Mouse (Mus musculus) midbrain, embryonic 11.5 days (tissue): ENCODE measurements at regions not wholly inside any gene's neighbourhood (a gene's known extent, or its start where the extent isn't known, plus 50 kb on each side); places are given as distances from the start of the nearest gene placed in this dataset.

Experiments used
- ATAC-seq: fragments of 200-750 bp; cut with Nextera tagmentation; 2 replicates; pipeline ENCODE4 v1.8.0; 2017; ENCODE audit warnings: moderate TSS enrichment, moderate library complexity; ENCODE audit not compliant: low FRiP score
- DNase-seq: peaks from one replicate; pipeline ENCODE4 v3.0.0; 2015; ENCODE audit warnings: low spot score; ENCODE audit errors: missing footprints
- H3K27ac ChIP-seq: fragments of 300-500 bp; sonication (generic); 2 replicates; pipeline ENCODE4 v1.5.1; 2014; ENCODE audit warnings: low read depth, low read length
- H3K27me3 ChIP-seq: fragments of 300-500 bp; sonication (generic); 2 replicates; pipeline ENCODE4 v1.6.1; 2014; ENCODE audit warnings: mild to moderate bottlenecking, low read length, moderate library complexity, mixed read lengths; ENCODE audit not compliant: control insufficient read depth, insufficient read depth
- H3K36me3 ChIP-seq: fragments of 300-500 bp; sonication (generic); 2 replicates; pipeline ENCODE4 v1.6.1; 2014; ENCODE audit warnings: mild to moderate bottlenecking, low read length, moderate library complexity, mixed read lengths; ENCODE audit not compliant: control insufficient read depth, insufficient read depth
- H3K4me1 ChIP-seq: fragments of 300-500 bp; sonication (generic); 2 replicates; pipeline ENCODE4 v1.6.1; 2014; ENCODE audit warnings: low read length; ENCODE audit not compliant: control insufficient read depth, insufficient read depth
- H3K4me2 ChIP-seq: fragments of 300-500 bp; sonication (generic); 2 replicates; pipeline ENCODE4 v1.6.1; 2014; ENCODE audit warnings: mild to moderate bottlenecking, moderate library complexity
- H3K4me3 ChIP-seq: fragments of 300-500 bp; sonication (generic); 2 replicates; pipeline ENCODE4 v1.5.1; 2014; ENCODE audit warnings: low read depth, low read length
- H3K9ac ChIP-seq: fragments of 300-500 bp; sonication (generic); 2 replicates; pipeline ENCODE4 v1.6.1; 2014; ENCODE audit warnings: low read length
- H3K9me3 ChIP-seq: fragments of 300-500 bp; sonication (generic); 2 replicates; pipeline ENCODE4 v1.6.1; 2016; ENCODE audit warnings: low read length; ENCODE audit not compliant: control insufficient read depth
- WGBS: fragments of 180-500 bp; shearing (Covaris S2); extraction: QIAGEN DNeasy Blood & Tissue Kit; methylation state at CpG from one replicate; pipeline ENCODE4 v1.1.7; 2014; 5-methylcytosine and 5-hydroxymethylcytosine counted together

- no peak for DNase-seq
- H3K4me1 ChIP-seq, result peaks cover 3% of the 10 kb centered on the region; the same call in 1 of the 2 replicates
- no peaks in the 10 kb centered on the region for H3K27me3 ChIP-seq
- H3K27ac ChIP-seq, result no peak overlapping the region
- peak; percentile 51 for ATAC-seq
- no peak overlapping the region for H3K4me2 ChIP-seq
- no peaks in the 10 kb centered on the region for H3K36me3 ChIP-seq
- no peak overlapping the region for H3K9ac ChIP-seq
- no peak overlapping the region for H3K4me3 ChIP-seq
- no peaks in the 10 kb centered on the region for H3K9me3 ChIP-seq
- WGBS, result 75% methylated on average over 1 of the region's 1 CpGs
Observed at GRCm38 (mm10) chr3:124986930-124987329, 406.0 kb upstream of the 1700003H04Rik start.

- no peak for DNase-seq
- no peak overlapping the region for H3K4me2 ChIP-seq
- H3K9me3 ChIP-seq, result no peaks in the 10 kb centered on the region
- ATAC-seq, result peak; percentile 77
- H3K27ac ChIP-seq, result no peak overlapping the region
- H3K4me3 ChIP-seq, result no peak overlapping the region
- H3K9ac ChIP-seq, result no peak overlapping the region
- WGBS, result 61% methylated on average over 3 of the region's 3 CpGs
- no peaks in the 10 kb centered on the region for H3K36me3 ChIP-seq
- no peaks in the 10 kb centered on the region for H3K27me3 ChIP-seq
- H3K4me1 ChIP-seq, result peaks cover 3% of the 10 kb centered on the region; the same call in 1 of the 2 replicates
Observed at GRCm38 (mm10) chr3:124986515-124986914, 405.6 kb upstream of the 1700003H04Rik start.

GRCm38 (mm10) chr3:124985428-124985827 is 404.5 kb upstream of the 1700003H04Rik start:
- no peaks in the 10 kb centered on the region for H3K27me3 ChIP-seq
- ATAC-seq, result no peak
- DNase-seq, result no peak
- no peak overlapping the region for H3K4me3 ChIP-seq
- H3K9ac ChIP-seq, result no peak overlapping the region
- H3K36me3 ChIP-seq, result no peaks in the 10 kb centered on the region
- peaks cover 3% of the 10 kb centered on the region; the same call in 1 of the 2 replicates for H3K4me1 ChIP-seq
- no peak overlapping the region for H3K27ac ChIP-seq
- 94% methylated on average over 5 of the region's 5 CpGs for WGBS
- no peak overlapping the region for H3K4me2 ChIP-seq
- no peaks in the 10 kb centered on the region for H3K9me3 ChIP-seq

GRCm38 (mm10) chr3:124935147-124935849 is 354.4 kb upstream of the 1700003H04Rik start:
- Histone ChIP-seq H3K27ac (no peak overlapping the region), H3K9ac (no peak overlapping the region), H3K4me3 (no peak overlapping the region), H3K4me2 (no peak overlapping the region), H3K27me3 (no peaks in the 10 kb centered on the region), H3K36me3 (no peaks in the 10 kb centered on the region), H3K9me3 (no peaks in the 10 kb centered on the region), H3K4me1 (no peaks in the 10 kb centered on the region)
- DNase-seq, result no peak
- WGBS, result 82% methylated on average over 2 of the region's 2 CpGs
- ATAC-seq, result no peak

GRCm38 (mm10) chr3:124932655-124933054 is 351.8 kb upstream of the 1700003H04Rik start:
- no peak overlapping the region for H3K4me2 ChIP-seq
- H3K4me1 ChIP-seq, result no peaks in the 10 kb centered on the region
- H3K27ac ChIP-seq, result no peak overlapping the region
- H3K9me3 ChIP-seq, result no peaks in the 10 kb centered on the region
- no peak overlapping the region for H3K9ac ChIP-seq
- no peak for ATAC-seq
- H3K27me3 ChIP-seq, result no peaks in the 10 kb centered on the region
- no peak overlapping the region for H3K4me3 ChIP-seq
- no peaks in the 10 kb centered on the region for H3K36me3 ChIP-seq
- DNase-seq, result no peak
- WGBS, result 97% methylated on average over 1 of the region's 1 CpGs

GRCm38 (mm10) chr3:124930773-124931607 is 350.1 kb upstream of the 1700003H04Rik start:
- no peak overlapping the region for H3K4me3 ChIP-seq
- DNase-seq (peak; percentile 82), ATAC-seq (peak; percentile 84)
- no peaks in the 10 kb centered on the region for H3K9me3 ChIP-seq
- 53% methylated on average over 15 of the region's 15 CpGs for WGBS
- no peaks in the 10 kb centered on the region for H3K27me3 ChIP-seq
- no peaks in the 10 kb centered on the region for H3K4me1 ChIP-seq
- H3K9ac ChIP-seq, result no peak overlapping the region
- no peaks in the 10 kb centered on the region for H3K36me3 ChIP-seq
- H3K4me2 ChIP-seq, result no peak overlapping the region
- no peak overlapping the region; the same call in 1 of the 2 replicates for H3K27ac ChIP-seq

GRCm38 (mm10) chr3:124908925-124909324 is 328.0 kb upstream of the 1700003H04Rik start:
- Histone ChIP-seq H3K4me3 (no peak overlapping the region), H3K9ac (no peak overlapping the region), H3K9me3 (no peaks in the 10 kb centered on the region), H3K4me1 (no peaks in the 10 kb centered on the region), H3K27me3 (no peaks in the 10 kb centered on the region), H3K27ac (no peak overlapping the region), H3K36me3 (no peaks in the 10 kb centered on the region), H3K4me2 (no peak overlapping the region)
- ATAC-seq, result no peak
- DNase-seq, result no peak
- 89% methylated on average over 4 of the region's 4 CpGs for WGBS
